Mouse (Mus musculus) embryonic facial prominence, embryonic 15.5 days (tissue): ENCODE data around the gene Spsb3. TPM values are rescaled to one million over a fixed set of nuclear protein-coding genes. Genes with fewer than 3 reads are reported as not detected.
A peak's percentile ranks its signal among the peaks of the same experiment; 100 is the strongest.

ENCODE experiments used
- ATAC-seq: fragments of 200-750 bp; cut with Nextera tagmentation; 2 replicates; pipeline ENCODE4 v1.8.0; 2017; ENCODE audit warnings: low read depth, moderate TSS enrichment; ENCODE audit not compliant: insufficient number of reproducible peaks, low FRiP score, low TSS enrichment
- H3K27ac ChIP-seq: fragments of 300-500 bp; sonication (generic); replicated peaks from 2 replicates; pipeline ENCODE4 v1.5.1; 2015; ENCODE audit warnings: mild to moderate bottlenecking, inconsistent platforms
- H3K27me3 ChIP-seq: fragments of 300-500 bp; sonication (generic); 2 replicates; pipeline ENCODE4 v1.6.1; 2015; ENCODE audit warnings: inconsistent platforms
- H3K36me3 ChIP-seq: fragments of 300-500 bp; sonication (generic); 2 replicates; pipeline ENCODE4 v1.6.1; 2015; ENCODE audit warnings: mild to moderate bottlenecking, inconsistent platforms
- H3K4me1 ChIP-seq: fragments of 300-500 bp; sonication (generic); 2 replicates; pipeline ENCODE4 v1.6.1; 2015; ENCODE audit warnings: inconsistent platforms
- H3K4me2 ChIP-seq: fragments of 300-500 bp; sonication (generic); replicated peaks from 2 replicates; pipeline ENCODE4 v1.6.1; 2015; ENCODE audit warnings: mild to moderate bottlenecking, inconsistent platforms
- H3K4me3 ChIP-seq: fragments of 300-500 bp; sonication (generic); replicated peaks from 2 replicates; pipeline ENCODE4 v1.5.1; 2015; ENCODE audit warnings: mild to moderate bottlenecking, inconsistent platforms
- H3K9ac ChIP-seq: fragments of 300-500 bp; sonication (generic); 2 replicates; pipeline ENCODE4 v1.6.1; 2015; ENCODE audit warnings: inconsistent platforms
- H3K9me3 ChIP-seq: fragments of 300-500 bp; sonication (generic); replicated peaks from 2 replicates; pipeline ENCODE4 v1.6.1; 2016; ENCODE audit warnings: inconsistent platforms
- WGBS: fragments of 180-500 bp; shearing (Covaris S2); methylation state at CpG from one replicate; pipeline ENCODE4 v1.1.7; 2015; 5-methylcytosine and 5-hydroxymethylcytosine counted together
- polyA plus RNA-seq: library from polyadenylated mRNA; unstranded; fragments of >200 nt; fragmentation: Nextera tagmentation; extraction: Ambion mirVana; gene quantifications from 2 replicates; pipeline ENCODE4 v1.2.1, GENCODE M21; 2015

Spsb3 gene
- polyA plus RNA-seq, 1 experiment from 2014 or later: 43.5 TPM

- H3K27ac ChIP-seq: no peak overlapping the region
- peak overlapping the region; percentile 96 for H3K4me2 ChIP-seq
- peaks cover 20% of the 10 kb centered on the region for H3K4me1 ChIP-seq
- WGBS: 76% methylated on average over 10 of the region's 10 CpGs
- peak overlapping the region; percentile 83 for H3K4me3 ChIP-seq
- peaks cover 28% of the 10 kb centered on the region for H3K36me3 ChIP-seq
- no peak for ATAC-seq
- peaks cover 5% of the 10 kb centered on the region for H3K27me3 ChIP-seq
- H3K9me3 ChIP-seq: no peaks in the 10 kb centered on the region
- H3K9ac ChIP-seq: no peak overlapping the region
Measured at GRCm38 (mm10) chr17:24851381-24852125, 34.9 kb upstream of the Spsb3 start.

DNA sequence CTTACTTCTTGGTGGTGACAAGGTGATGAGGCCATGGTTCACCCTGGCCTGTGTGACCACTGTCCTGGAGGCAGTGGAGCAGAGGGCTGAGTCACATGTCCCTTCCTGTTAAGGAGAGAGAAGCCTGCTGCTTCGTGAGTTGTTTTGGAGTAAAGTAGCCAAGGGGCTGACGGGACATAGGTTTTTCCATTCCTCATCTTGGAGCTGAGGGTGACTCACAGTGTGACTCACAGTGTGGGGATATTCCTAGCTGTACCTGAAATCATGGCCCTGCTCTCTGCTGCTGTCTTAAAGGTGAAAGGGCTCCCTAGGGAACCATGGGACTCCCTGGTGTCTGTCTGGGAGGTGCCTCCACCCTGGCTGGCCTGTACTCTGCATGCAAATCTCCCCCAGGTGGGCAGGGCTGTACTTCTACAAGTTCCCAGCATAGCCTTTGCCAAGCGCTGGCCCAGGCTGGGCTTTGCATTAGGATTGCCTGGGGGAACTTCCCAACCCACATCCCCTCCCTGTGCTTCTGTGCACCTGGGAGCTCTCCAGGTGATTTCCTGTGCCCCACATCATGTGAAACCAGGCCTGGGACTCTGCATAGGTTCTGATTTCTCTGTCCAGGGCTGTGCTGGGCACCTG is 30.5 kb upstream of the Spsb3 start:
- WGBS: 71% methylated on average over 3 of the region's 3 CpGs
- H3K36me3 ChIP-seq: peaks cover 38% of the 10 kb centered on the region
- no peak for ATAC-seq
- H3K27me3 ChIP-seq: peaks cover 5% of the 10 kb centered on the region
- no peak overlapping the region for H3K4me2 ChIP-seq
- no peak overlapping the region for H3K9ac ChIP-seq
- no peaks in the 10 kb centered on the region for H3K9me3 ChIP-seq
- H3K4me3 ChIP-seq: no peak overlapping the region
- H3K27ac ChIP-seq: no peak overlapping the region
- H3K4me1 ChIP-seq: peaks cover 9% of the 10 kb centered on the region

GRCm38 (mm10) chr17:24856589-24856988 is 29.9 kb upstream of the Spsb3 start:
- Histone ChIP-seq H3K36me3 (peaks cover 44% of the 10 kb centered on the region), H3K4me1 (peaks cover 3% of the 10 kb centered on the region; the same call in 1 of the 2 replicates), H3K9ac (no peak overlapping the region), H3K9me3 (no peaks in the 10 kb centered on the region), H3K27ac (no peak overlapping the region), H3K4me3 (no peak overlapping the region), H3K27me3 (no peaks in the 10 kb centered on the region), H3K4me2 (no peak overlapping the region)
- ATAC-seq: no peak
- 91% methylated on average over 13 of the region's 13 CpGs for WGBS

DNA sequence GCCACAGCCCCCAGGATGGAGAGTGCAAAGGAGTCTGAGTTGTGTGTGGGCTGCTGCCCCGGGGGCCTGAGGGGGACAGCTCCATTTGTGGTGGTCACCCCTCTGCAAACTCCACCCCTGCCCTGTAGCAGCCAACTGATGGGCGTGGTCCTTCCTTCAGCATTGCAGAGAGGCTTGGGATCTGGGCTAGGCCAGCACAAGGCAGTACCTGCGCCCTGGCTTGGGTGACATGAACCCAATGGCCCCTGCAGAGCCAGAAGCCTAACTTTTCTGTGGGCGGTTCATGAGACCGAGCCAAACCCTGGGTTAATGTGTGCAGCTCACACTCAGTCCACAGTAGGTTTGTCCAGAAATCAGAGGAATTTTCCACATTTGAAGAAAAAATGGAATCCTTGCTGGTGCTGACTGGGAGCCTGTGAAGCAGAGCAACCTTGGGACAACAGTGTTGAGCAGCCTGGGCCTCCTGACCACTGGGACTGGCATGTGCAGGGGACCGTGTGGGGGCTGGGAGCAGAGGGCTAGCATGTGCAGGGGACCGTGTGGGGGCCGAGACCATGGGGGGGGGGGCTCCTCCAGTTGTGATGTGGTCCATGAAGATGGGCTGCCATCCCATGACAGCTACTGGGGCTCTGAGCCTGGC is 28.5 kb upstream of the Spsb3 start:
- Histone ChIP-seq H3K27me3 (no peaks in the 10 kb centered on the region), H3K4me3 (no peak overlapping the region), H3K4me2 (no peak overlapping the region), H3K27ac (no peak overlapping the region), H3K36me3 (peaks cover 55% of the 10 kb centered on the region), H3K9ac (no peak overlapping the region), H3K4me1 (no peaks in the 10 kb centered on the region), H3K9me3 (no peaks in the 10 kb centered on the region)
- WGBS: 82% methylated on average over 8 of the region's 8 CpGs
- ATAC-seq: no peak

- no peak for ATAC-seq
- Histone ChIP-seq H3K4me1 (no peaks in the 10 kb centered on the region), H3K36me3 (peaks cover 51% of the 10 kb centered on the region), H3K9ac (no peak overlapping the region), H3K27me3 (no peaks in the 10 kb centered on the region), H3K4me2 (no peak overlapping the region), H3K9me3 (no peaks in the 10 kb centered on the region), H3K27ac (no peak overlapping the region), H3K4me3 (no peak overlapping the region)
- WGBS: 85% methylated on average over 6 of the region's 6 CpGs
Measured at GRCm38 (mm10) chr17:24858967-24859366, 27.5 kb upstream of the Spsb3 start.

- WGBS: 90% methylated on average over 8 of the region's 8 CpGs
- H3K4me3 ChIP-seq: no peak overlapping the region
Measured at GRCm38 (mm10) chr17:24860076-24860475, 26.4 kb upstream of the Spsb3 start.

GRCm38 (mm10) chr17:24861785-24862184 is 24.7 kb upstream of the Spsb3 start:
- Histone ChIP-seq H3K4me2 (no peak overlapping the region), H3K4me3 (no peak overlapping the region), H3K4me1 (no peaks in the 10 kb centered on the region), H3K27ac (no peak overlapping the region), H3K9ac (no peak overlapping the region), H3K27me3 (no peaks in the 10 kb centered on the region), H3K9me3 (no peaks in the 10 kb centered on the region), H3K36me3 (peaks cover 42% of the 10 kb centered on the region)
- 86% methylated on average over 3 of the region's 3 CpGs for WGBS
- no peak for ATAC-seq

More at GRCm38 (mm10) chr17:24860076-24860475, 26.4 kb upstream of the Spsb3 start:
- ATAC-seq: no peak
- H3K36me3 ChIP-seq: peaks cover 50% of the 10 kb centered on the region
- H3K9me3 ChIP-seq: no peaks in the 10 kb centered on the region
- no peaks in the 10 kb centered on the region for H3K4me1 ChIP-seq
- no peak overlapping the region for H3K27ac ChIP-seq
- H3K4me2 ChIP-seq: no peak overlapping the region
- H3K9ac ChIP-seq: no peak overlapping the region
- no peaks in the 10 kb centered on the region for H3K27me3 ChIP-seq

DNA sequence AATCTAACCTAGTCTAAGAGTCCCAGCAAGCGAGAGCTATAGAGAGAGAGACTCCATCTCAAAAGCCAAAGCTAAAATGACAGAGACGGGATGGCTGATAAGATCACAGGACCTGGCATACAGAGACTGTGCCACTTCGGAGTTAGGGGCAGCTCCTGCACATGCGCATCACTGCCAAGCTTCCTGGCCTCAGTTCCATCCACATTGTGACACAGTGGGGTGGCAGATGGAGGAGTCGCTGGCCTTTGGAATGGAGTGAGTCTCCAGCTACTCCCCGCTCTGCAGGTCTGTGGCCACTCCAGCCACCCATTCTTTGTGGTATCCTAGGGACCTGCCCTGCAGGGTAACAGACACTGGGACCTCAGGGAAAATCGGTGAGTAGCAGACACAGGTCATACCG is 20.7 kb upstream of the Spsb3 start, which contains the start of gene Igfals:
Gene Igfals (plus strand): TSS at position 222 of the 400 bp plus-strand sequence.
- Histone ChIP-seq H3K4me1 (no peaks in the 10 kb centered on the region), H3K9ac (no peak within 1 kb of the TSS), H3K27me3 (no peaks in the 10 kb centered on the region), H3K4me3 (no peak within 1 kb of the TSS), H3K4me2 (no peak within 1 kb of the TSS), H3K27ac (no peak within 1 kb of the TSS), H3K36me3 (peaks cover 33% of the 10 kb centered on the region), H3K9me3 (no peaks in the 10 kb centered on the region)
- WGBS: 88% methylated on average over 8 of the region's 8 CpGs
- no peak for ATAC-seq

GRCm38 (mm10) chr17:24867914-24868313 is 18.5 kb upstream of the Spsb3 start:
- no peak overlapping the region for H3K27ac ChIP-seq
- WGBS: 88% methylated on average over 10 of the region's 10 CpGs
- no peaks in the 10 kb centered on the region for H3K27me3 ChIP-seq
- H3K9me3 ChIP-seq: no peaks in the 10 kb centered on the region
- ATAC-seq: no peak
- H3K36me3 ChIP-seq: peaks cover 15% of the 10 kb centered on the region
- no peak overlapping the region for H3K4me2 ChIP-seq
- H3K4me1 ChIP-seq: no peaks in the 10 kb centered on the region
- no peak overlapping the region for H3K4me3 ChIP-seq
- H3K9ac ChIP-seq: no peak overlapping the region

DNA sequence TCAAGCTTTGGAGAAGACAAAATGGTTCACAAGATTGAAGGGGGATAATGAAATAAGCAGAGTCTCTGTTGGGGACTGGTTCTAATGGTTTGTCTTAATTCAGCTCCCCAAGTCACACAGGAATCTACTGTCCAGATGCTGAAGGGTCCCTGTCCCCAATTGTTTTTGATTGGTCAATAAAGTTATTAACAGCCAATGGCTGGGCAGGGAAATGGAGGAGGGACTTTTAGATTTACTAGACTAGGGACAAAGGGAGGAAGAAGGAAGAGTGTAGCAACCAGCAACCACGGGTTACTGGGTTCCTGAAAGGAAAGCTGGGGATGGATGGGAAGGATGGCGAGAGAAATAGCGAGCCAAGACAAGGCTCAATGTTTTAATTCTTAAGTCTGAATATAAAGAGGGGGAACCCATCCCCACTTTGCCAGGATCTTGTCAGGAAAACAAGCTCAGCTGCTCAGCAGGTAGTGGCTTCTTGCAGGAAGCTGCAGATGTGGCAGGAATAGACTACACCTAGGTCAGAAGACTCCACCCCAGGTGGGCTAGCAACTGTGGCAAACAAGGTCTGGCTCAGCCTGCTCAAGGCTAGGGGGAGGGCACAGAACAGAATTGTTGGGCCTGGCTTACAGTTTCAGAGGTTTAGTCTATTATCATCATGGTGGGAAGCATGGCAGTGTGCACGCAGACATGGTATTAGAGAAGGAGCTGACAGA is 12.6 kb upstream of the Spsb3 start:
- ATAC-seq: no peak
- H3K27me3 ChIP-seq: no peaks in the 10 kb centered on the region
- WGBS: 56% methylated on average over 4 of the region's 4 CpGs
- no peaks in the 10 kb centered on the region for H3K36me3 ChIP-seq
- H3K4me3 ChIP-seq: no peak overlapping the region
- no peak overlapping the region for H3K27ac ChIP-seq
- no peak overlapping the region for H3K4me2 ChIP-seq
- H3K9me3 ChIP-seq: no peaks in the 10 kb centered on the region
- 0 out of 2 replicates have a peak, but pooled peaks cover 4% of the 10 kb centered on the region for H3K4me1 ChIP-seq
- no peak overlapping the region for H3K9ac ChIP-seq

DNA sequence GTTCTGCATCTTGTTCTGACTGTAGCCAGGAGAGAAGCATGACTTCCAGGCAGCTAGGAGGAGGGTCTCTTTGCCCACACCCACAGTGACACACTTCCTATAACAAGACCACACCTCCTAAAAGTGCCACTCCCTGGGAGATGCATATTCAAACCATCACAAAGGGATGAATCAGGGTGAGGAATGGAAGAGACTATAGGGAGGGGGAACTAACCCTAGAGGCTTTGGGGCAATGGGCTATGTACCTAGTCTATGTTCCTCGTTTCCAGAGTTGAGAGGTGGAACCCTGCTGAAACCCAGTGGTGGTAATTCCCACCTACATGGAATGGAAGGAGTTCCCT is 12.1 kb upstream of the Spsb3 start:
- no peaks in the 10 kb centered on the region for H3K9me3 ChIP-seq

More for the DNA sequence above, 12.1 kb upstream of the Spsb3 start:
- Histone ChIP-seq H3K36me3 (no peaks in the 10 kb centered on the region), H3K27ac (no peak overlapping the region), H3K9ac (no peak overlapping the region), H3K4me2 (no peak overlapping the region), H3K4me3 (no peak overlapping the region), H3K4me1 (0 out of 2 replicates have a peak, but pooled peaks cover 4% of the 10 kb centered on the region), H3K27me3 (no peaks in the 10 kb centered on the region)
- WGBS: 56% methylated on average over 1 of the region's 1 CpGs
- ATAC-seq: no peak
